Mouse (Mus musculus) embryonic facial prominence, embryonic 10.5 days (tissue): ENCODE results near the gene Mrpl51. TPM values are rescaled to one million over a fixed set of nuclear protein-coding genes. Genes with fewer than 3 reads are reported as not detected.

Source experiments
- DNase-seq: peaks from one replicate; pipeline ENCODE4 v3.0.0-alpha.2; 2017; ENCODE audit warnings: low spot score
- H3K27ac ChIP-seq: fragments of 300-500 bp; sonication (generic); replicated peaks from 2 replicates; pipeline ENCODE4 v1.5.1; 2016; ENCODE audit warnings: mild to moderate bottlenecking
- H3K27me3 ChIP-seq: fragments of 300-500 bp; sonication (generic); replicated peaks from 2 replicates; pipeline ENCODE4 v1.6.1; 2016; ENCODE audit warnings: low read depth, mild to moderate bottlenecking; ENCODE audit not compliant: poor library complexity, severe bottlenecking
- H3K36me3 ChIP-seq: fragments of 300-500 bp; sonication (generic); replicated peaks from 2 replicates; pipeline ENCODE4 v1.6.1; 2016; ENCODE audit warnings: mild to moderate bottlenecking, moderate library complexity
- H3K4me1 ChIP-seq: fragments of 300-500 bp; sonication (generic); 2 replicates; pipeline ENCODE4 v1.6.1; 2016
- H3K4me3 ChIP-seq: fragments of 300-500 bp; sonication (generic); 2 replicates; pipeline ENCODE4 v1.5.1; 2016; ENCODE audit warnings: mild to moderate bottlenecking, moderate library complexity
- H3K9me3 ChIP-seq: fragments of 300-500 bp; sonication (generic); 2 replicates; pipeline ENCODE4 v1.6.1; 2016; ENCODE audit warnings: mild to moderate bottlenecking
- WGBS: fragments of 180-500 bp; shearing (Covaris S2); methylation state at CpG from one replicate; pipeline ENCODE4 v1.1.7; 2016; 5-methylcytosine and 5-hydroxymethylcytosine counted together
- polyA plus RNA-seq: library from polyadenylated mRNA; unstranded; fragments of >200 nt; fragmentation: Nextera tagmentation; extraction: Ambion mirVana; gene quantifications from 2 replicates; pipeline ENCODE4 v1.2.1, GENCODE M21; 2016

The Mrpl51 gene
- polyA plus RNA-seq, 1 experiment from 2014 or later: 214 TPM

GRCm38 (mm10) chr6:125152212-125153017, 39.2 kb upstream of the Mrpl51 start:
- H3K27ac ChIP-seq: no peak overlapping the region
- peaks cover 48% of the 10 kb centered on the region for H3K4me1 ChIP-seq
- no peaks in the 10 kb centered on the region for H3K9me3 ChIP-seq
- peaks cover 80% of the 10 kb centered on the region for H3K36me3 ChIP-seq
- no peak for DNase-seq
- 84% methylated on average over 22 of the region's 22 CpGs for WGBS
- no peaks in the 10 kb centered on the region for H3K27me3 ChIP-seq
- H3K4me3 ChIP-seq: no peak overlapping the region

GRCm38 (mm10) chr6:125153018-125153389, 38.6 kb upstream of the Mrpl51 start:
- 81% methylated on average over 5 of the region's 5 CpGs for WGBS
- no peak overlapping the region for H3K27ac ChIP-seq
- no peak for DNase-seq
- no peaks in the 10 kb centered on the region for H3K9me3 ChIP-seq
- H3K27me3 ChIP-seq: no peaks in the 10 kb centered on the region
- peaks cover 46% of the 10 kb centered on the region for H3K4me1 ChIP-seq
- no peak overlapping the region for H3K4me3 ChIP-seq
- peaks cover 83% of the 10 kb centered on the region for H3K36me3 ChIP-seq

GRCm38 (mm10) chr6:125153682-125154081, 37.9 kb upstream of the Mrpl51 start:
- H3K27me3 ChIP-seq: no peaks in the 10 kb centered on the region
- H3K9me3 ChIP-seq: no peaks in the 10 kb centered on the region
- DNase-seq: no peak
- no peak overlapping the region for H3K27ac ChIP-seq
- H3K36me3 ChIP-seq: peaks cover 81% of the 10 kb centered on the region
- peaks cover 39% of the 10 kb centered on the region for H3K4me1 ChIP-seq
- WGBS: 94% methylated on average over 4 of the region's 4 CpGs
- no peak overlapping the region for H3K4me3 ChIP-seq

GRCm38 (mm10) chr6:125154550-125154949, 37.1 kb upstream of the Mrpl51 start:
- DNase-seq: no peak
- Histone ChIP-seq H3K4me1 (peaks cover 33% of the 10 kb centered on the region), H3K27ac (no peak overlapping the region), H3K9me3 (no peaks in the 10 kb centered on the region), H3K27me3 (no peaks in the 10 kb centered on the region), H3K4me3 (no peak overlapping the region), H3K36me3 (peaks cover 81% of the 10 kb centered on the region)

- no peak overlapping the region for H3K4me3 ChIP-seq
- H3K9me3 ChIP-seq: no peaks in the 10 kb centered on the region
- WGBS: 86% methylated on average over 8 of the region's 8 CpGs
- peaks cover 35% of the 10 kb centered on the region for H3K4me1 ChIP-seq
- no peak overlapping the region for H3K27ac ChIP-seq
- DNase-seq: no peak
- H3K27me3 ChIP-seq: no peaks in the 10 kb centered on the region
- peaks cover 86% of the 10 kb centered on the region for H3K36me3 ChIP-seq
Observed at GRCm38 (mm10) chr6:125155262-125155661, 36.3 kb upstream of the Mrpl51 start.

- no peak for DNase-seq
- Histone ChIP-seq H3K4me3 (no peak overlapping the region), H3K27ac (no peak overlapping the region), H3K27me3 (no peaks in the 10 kb centered on the region), H3K9me3 (no peaks in the 10 kb centered on the region), H3K36me3 (peaks cover 87% of the 10 kb centered on the region), H3K4me1 (peaks cover 47% of the 10 kb centered on the region)
- WGBS: 81% methylated on average over 3 of the region's 3 CpGs
Observed at GRCm38 (mm10) chr6:125156491-125156890, 35.1 kb upstream of the Mrpl51 start.

- H3K27me3 ChIP-seq: no peaks in the 10 kb centered on the region
- H3K27ac ChIP-seq: peak overlapping the region; percentile 30; the same call in 1 of the 2 replicates
- DNase-seq: peak; percentile 54
- H3K4me1 ChIP-seq: peaks cover 49% of the 10 kb centered on the region
- H3K4me3 ChIP-seq: peak overlapping the region; percentile 11; the same call in 1 of the 2 replicates
- no peaks in the 10 kb centered on the region for H3K9me3 ChIP-seq
- WGBS: 56% methylated on average over 7 of the region's 7 CpGs
- H3K36me3 ChIP-seq: peaks cover 87% of the 10 kb centered on the region
Observed at GRCm38 (mm10) chr6:125156903-125157614, 34.5 kb upstream of the Mrpl51 start.

GRCm38 (mm10) chr6:125158944-125159492, 32.6 kb upstream of the Mrpl51 start:
- H3K4me1 ChIP-seq: peaks cover 66% of the 10 kb centered on the region
- H3K4me3 ChIP-seq: 0 out of 2 replicates have a peak overlapping the region, but pooled peaks have one; percentile 18
- 89% methylated on average over 15 of the region's 15 CpGs for WGBS
- DNase-seq: no peak
- H3K27me3 ChIP-seq: no peaks in the 10 kb centered on the region
- H3K27ac ChIP-seq: no peak overlapping the region; the same call in 1 of the 2 replicates
- peaks cover 87% of the 10 kb centered on the region for H3K36me3 ChIP-seq
- H3K9me3 ChIP-seq: no peaks in the 10 kb centered on the region

- Histone ChIP-seq H3K36me3 (peaks cover 90% of the 10 kb centered on the region), H3K4me3 (peak overlapping the region; percentile 30; the same call in 1 of the 2 replicates), H3K9me3 (no peaks in the 10 kb centered on the region), H3K27me3 (no peaks in the 10 kb centered on the region), H3K4me1 (peaks cover 66% of the 10 kb centered on the region), H3K27ac (no peak overlapping the region)
- WGBS: 86% methylated on average over 7 of the region's 7 CpGs
- DNase-seq: no peak
Observed at GRCm38 (mm10) chr6:125159773-125160557, 31.6 kb upstream of the Mrpl51 start.

GRCm38 (mm10) chr6:125160558-125160853, 31.1 kb upstream of the Mrpl51 start:
- Histone ChIP-seq H3K4me3 (peak overlapping the region; percentile 30; the same call in 1 of the 2 replicates), H3K27ac (peak overlapping the region; percentile 37), H3K9me3 (no peaks in the 10 kb centered on the region), H3K36me3 (peaks cover 85% of the 10 kb centered on the region), H3K27me3 (no peaks in the 10 kb centered on the region), H3K4me1 (peaks cover 61% of the 10 kb centered on the region)
- WGBS: 69% methylated on average over 10 of the region's 10 CpGs
- DNase-seq: peak; percentile 42

GRCm38 (mm10) chr6:125160854-125161760, 30.5 kb upstream of the Mrpl51 start:
- WGBS: 16% methylated on average over 22 of the region's 22 CpGs
- DNase-seq: peak; percentile 71
- H3K4me1 ChIP-seq: peaks cover 62% of the 10 kb centered on the region
- H3K9me3 ChIP-seq: no peaks in the 10 kb centered on the region
- H3K36me3 ChIP-seq: peaks cover 83% of the 10 kb centered on the region
- peak overlapping the region; percentile 30; the same call in 1 of the 2 replicates for H3K4me3 ChIP-seq
- no peaks in the 10 kb centered on the region for H3K27me3 ChIP-seq
- peak overlapping the region; percentile 37 for H3K27ac ChIP-seq
